Mouse (Mus musculus) limb, embryonic 13.5 days (tissue): Measurements from ENCODE around the gene Bcam. TPM values are rescaled to one million over a fixed set of nuclear protein-coding genes. Genes with fewer than 3 reads are reported as not detected.

ENCODE experiments used
- ATAC-seq: fragments of 200-750 bp; cut with Nextera tagmentation; 2 replicates; pipeline ENCODE4 v1.8.0; 2017; ENCODE audit warnings: low read depth, moderate number of reproducible peaks, moderate TSS enrichment; ENCODE audit not compliant: low FRiP score
- H3K27ac ChIP-seq: fragments of 300-500 bp; sonication (generic); 2 replicates; pipeline ENCODE4 v1.5.1; 2015; ENCODE audit warnings: inconsistent platforms, mild to moderate bottlenecking, moderate library complexity
- H3K27me3 ChIP-seq: fragments of 300-500 bp; sonication (generic); 2 replicates; pipeline ENCODE4 v1.6.1; 2015; ENCODE audit warnings: mild to moderate bottlenecking, inconsistent platforms
- H3K36me3 ChIP-seq: fragments of 300-500 bp; sonication (generic); 2 replicates; pipeline ENCODE4 v1.6.1; 2015; ENCODE audit warnings: inconsistent platforms, mild to moderate bottlenecking, moderate library complexity
- H3K4me1 ChIP-seq: fragments of 300-500 bp; sonication (generic); 2 replicates; pipeline ENCODE4 v1.6.1; 2015; ENCODE audit warnings: inconsistent platforms
- H3K4me2 ChIP-seq: fragments of 300-500 bp; sonication (generic); replicated peaks from 2 replicates; pipeline ENCODE4 v1.6.1; 2015; ENCODE audit warnings: inconsistent platforms, mild to moderate bottlenecking, moderate library complexity
- H3K4me3 ChIP-seq: fragments of 300-500 bp; sonication (generic); 2 replicates; pipeline ENCODE4 v1.5.1; 2015; ENCODE audit warnings: moderate library complexity, mild to moderate bottlenecking, inconsistent platforms
- H3K9ac ChIP-seq: fragments of 300-500 bp; sonication (generic); 2 replicates; pipeline ENCODE4 v1.6.1; 2015; ENCODE audit warnings: mild to moderate bottlenecking, inconsistent platforms
- H3K9me3 ChIP-seq: fragments of 300-500 bp; sonication (generic); 2 replicates; pipeline ENCODE4 v1.6.1; 2016; ENCODE audit warnings: inconsistent platforms
- WGBS: fragments of 180-500 bp; shearing (Covaris S2); methylation state at CpG from one replicate; pipeline ENCODE4 v1.1.7; 2015; 5-methylcytosine and 5-hydroxymethylcytosine counted together
- polyA plus RNA-seq: library from polyadenylated mRNA; unstranded; fragments of >200 nt; fragmentation: Nextera tagmentation; extraction: Ambion mirVana; gene quantifications from 2 replicates; pipeline ENCODE4 v1.2.1, GENCODE M21; 2015

Gene Bcam
- 69.0 and 72.7 TPM in 2 replicates for polyA plus RNA-seq

GRCm38 (mm10) chr7:19770984-19771391 is at the start of gene Bcam:
TSS of gene Bcam (minus strand) at chr7:19771016.
- Histone ChIP-seq H3K4me2 (peak within 1 kb of the TSS; percentile 88), H3K27ac (peak within 1 kb of the TSS; percentile 56; the same call in 1 of the 2 replicates), H3K4me3 (peak within 1 kb of the TSS; percentile 56), H3K4me1 (peaks cover 33% of the 10 kb centered on the region), H3K27me3 (0 out of 2 replicates have a peak, but pooled peaks cover 14% of the 10 kb centered on the region), H3K9me3 (no peaks in the 10 kb centered on the region), H3K9ac (peak within 1 kb of the TSS; percentile 73), H3K36me3 (peaks cover 5% of the 10 kb centered on the region; the same call in 1 of the 2 replicates)
- under 1% methylated on average over 9 of the region's 9 CpGs for WGBS
- peak; percentile 37 for ATAC-seq

- Histone ChIP-seq H3K9ac (no peak overlapping the region), H3K9me3 (peaks cover 6% of the 10 kb centered on the region; the same call in 1 of the 2 replicates), H3K4me1 (peaks cover 40% of the 10 kb centered on the region), H3K4me2 (no peak overlapping the region), H3K4me3 (no peak overlapping the region), H3K27me3 (peaks cover 58% of the 10 kb centered on the region), H3K27ac (no peak overlapping the region), H3K36me3 (no peaks in the 10 kb centered on the region)
- ATAC-seq = no peak
- 87% methylated on average over 7 of the region's 7 CpGs for WGBS
These were observed 48.1 kb upstream of the Bcam start for GRCm38 (mm10) chr7:19818875-19819274.

GRCm38 (mm10) chr7:19818440-19818839 is 47.6 kb upstream of the Bcam start:
- no peak for ATAC-seq
- H3K27me3 ChIP-seq = peaks cover 58% of the 10 kb centered on the region
- WGBS = 70% methylated on average over 5 of the region's 5 CpGs

DNA sequence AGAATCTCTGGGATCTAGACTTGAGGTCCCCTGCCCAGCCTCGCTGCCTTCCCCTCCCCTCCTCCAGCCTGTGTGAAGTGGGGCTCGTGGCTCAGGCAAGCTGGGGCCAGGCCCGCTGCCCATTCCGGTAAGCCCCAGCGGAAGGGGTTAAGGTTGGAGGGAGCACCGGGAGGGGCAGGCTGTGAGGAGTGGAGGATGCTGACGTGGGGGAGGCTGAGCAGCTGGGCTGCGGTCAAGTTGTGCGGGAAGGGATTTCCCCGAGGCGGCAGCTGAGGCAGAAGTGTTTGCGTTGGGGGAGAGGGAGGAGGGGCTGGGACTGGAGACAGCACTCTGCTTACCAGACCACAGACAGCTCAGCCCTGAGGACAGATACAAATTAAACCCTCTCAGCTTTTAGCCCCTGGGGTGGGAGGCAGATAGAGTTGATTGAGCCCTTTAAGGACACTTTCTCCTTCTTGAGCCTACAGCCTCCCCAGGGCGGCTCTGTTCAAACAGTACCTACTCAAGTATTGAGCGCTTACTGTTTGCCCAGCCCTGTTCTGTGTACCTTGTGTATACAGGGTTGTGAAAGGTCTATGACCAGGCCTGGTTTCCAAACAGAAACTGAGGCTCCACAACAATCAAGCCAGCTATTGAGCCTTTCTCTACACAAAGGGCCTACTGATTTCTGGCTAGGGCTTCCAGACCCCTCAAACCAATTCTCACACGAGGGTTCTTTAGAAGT is 46.7 kb upstream of the Bcam start:
- peaks cover 6% of the 10 kb centered on the region; the same call in 1 of the 2 replicates for H3K9me3 ChIP-seq
- H3K4me2 ChIP-seq = peak overlapping the region; percentile 77
- 7% methylated on average over 15 of the region's 15 CpGs for WGBS
- H3K27me3 ChIP-seq = peaks cover 57% of the 10 kb centered on the region
- peaks cover 30% of the 10 kb centered on the region for H3K4me1 ChIP-seq
- peak overlapping the region; percentile 53 for H3K9ac ChIP-seq
- peak; percentile 62 for ATAC-seq
- no peaks in the 10 kb centered on the region for H3K36me3 ChIP-seq
- peak overlapping the region; percentile 44; the same call in 1 of the 2 replicates for H3K27ac ChIP-seq
- H3K4me3 ChIP-seq = peak overlapping the region; percentile 49

More at GRCm38 (mm10) chr7:19818440-19818839, 47.6 kb upstream of the Bcam start:
- peaks cover 6% of the 10 kb centered on the region; the same call in 1 of the 2 replicates for H3K9me3 ChIP-seq
- H3K4me3 ChIP-seq = no peak overlapping the region
- no peaks in the 10 kb centered on the region for H3K36me3 ChIP-seq
- no peak overlapping the region for H3K27ac ChIP-seq
- no peak overlapping the region for H3K9ac ChIP-seq
- peaks cover 35% of the 10 kb centered on the region for H3K4me1 ChIP-seq
- no peak overlapping the region for H3K4me2 ChIP-seq

GRCm38 (mm10) chr7:19816224-19816771 is 45.5 kb upstream of the Bcam start:
- peak overlapping the region; percentile 61 for H3K9ac ChIP-seq
- H3K27me3 ChIP-seq = peaks cover 57% of the 10 kb centered on the region
- H3K4me2 ChIP-seq = peak overlapping the region; percentile 77
- WGBS = under 1% methylated on average over 27 of the region's 28 CpGs
- peaks cover 6% of the 10 kb centered on the region; the same call in 1 of the 2 replicates for H3K9me3 ChIP-seq
- peaks cover 28% of the 10 kb centered on the region for H3K4me1 ChIP-seq
- ATAC-seq = peak; percentile 52; the same call in 1 of the 2 replicates
- H3K4me3 ChIP-seq = peak overlapping the region; percentile 49
- peak overlapping the region; percentile 44; the same call in 1 of the 2 replicates for H3K27ac ChIP-seq
- H3K36me3 ChIP-seq = no peaks in the 10 kb centered on the region

- peaks cover 57% of the 10 kb centered on the region for H3K27me3 ChIP-seq
- 28% methylated on average over 17 of the region's 17 CpGs for WGBS
- ATAC-seq = peak; percentile 7; the same call in 1 of the 2 replicates
- H3K4me1 ChIP-seq = peaks cover 34% of the 10 kb centered on the region
- 0 out of 2 replicates have a peak overlapping the region, but pooled peaks have one; percentile 4 for H3K27ac ChIP-seq
- peaks cover 3% of the 10 kb centered on the region; the same call in 1 of the 2 replicates for H3K9me3 ChIP-seq
- peak overlapping the region; percentile 61 for H3K9ac ChIP-seq
- peak overlapping the region; percentile 77 for H3K4me2 ChIP-seq
- H3K36me3 ChIP-seq = no peaks in the 10 kb centered on the region
- peak overlapping the region; percentile 49 for H3K4me3 ChIP-seq
These were observed 44.7 kb upstream of the Bcam start for GRCm38 (mm10) chr7:19815296-19816223.

DNA sequence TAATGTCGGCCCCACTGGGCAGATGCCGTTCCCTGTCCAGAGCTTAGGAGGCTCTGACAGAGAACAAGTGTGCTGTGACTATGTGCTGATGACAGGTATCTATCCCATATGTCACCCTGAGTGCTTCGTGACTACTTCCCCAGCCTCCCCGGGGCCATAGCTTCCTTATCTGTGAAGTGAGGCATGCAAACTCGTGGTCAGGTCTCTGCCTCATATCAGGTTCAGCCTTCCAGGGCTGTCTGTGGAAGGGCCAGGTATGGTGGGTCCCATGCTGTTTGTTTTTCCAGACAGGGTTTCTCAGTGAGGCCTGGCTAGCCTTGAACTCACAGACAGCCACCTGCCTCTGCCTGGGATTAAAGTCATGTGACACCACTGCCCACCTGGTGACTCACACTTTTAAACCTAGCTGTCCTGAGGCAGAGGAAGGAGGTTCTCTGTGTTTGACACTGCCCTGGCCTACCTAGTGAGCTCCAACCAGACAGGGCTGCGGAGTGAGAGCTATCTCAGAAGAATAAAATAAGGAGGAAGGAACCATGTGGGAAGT is 42.8 kb upstream of the Bcam start:
- H3K9me3 ChIP-seq = no peaks in the 10 kb centered on the region
- H3K36me3 ChIP-seq = no peaks in the 10 kb centered on the region
- H3K9ac ChIP-seq = no peak overlapping the region
- peaks cover 64% of the 10 kb centered on the region for H3K27me3 ChIP-seq
- peaks cover 42% of the 10 kb centered on the region for H3K4me1 ChIP-seq
- H3K27ac ChIP-seq = no peak overlapping the region
- H3K4me3 ChIP-seq = no peak overlapping the region
- 77% methylated on average over 6 of the region's 6 CpGs for WGBS
- no peak for ATAC-seq
- no peak overlapping the region for H3K4me2 ChIP-seq

- WGBS = 76% methylated on average over 4 of the region's 4 CpGs
- Histone ChIP-seq H3K4me3 (no peak overlapping the region), H3K9ac (no peak overlapping the region), H3K27ac (no peak overlapping the region), H3K36me3 (no peaks in the 10 kb centered on the region), H3K27me3 (peaks cover 66% of the 10 kb centered on the region), H3K4me1 (peaks cover 42% of the 10 kb centered on the region), H3K9me3 (no peaks in the 10 kb centered on the region), H3K4me2 (no peak overlapping the region)
- ATAC-seq = no peak
These were observed 42.3 kb upstream of the Bcam start for GRCm38 (mm10) chr7:19813161-19813560.

DNA sequence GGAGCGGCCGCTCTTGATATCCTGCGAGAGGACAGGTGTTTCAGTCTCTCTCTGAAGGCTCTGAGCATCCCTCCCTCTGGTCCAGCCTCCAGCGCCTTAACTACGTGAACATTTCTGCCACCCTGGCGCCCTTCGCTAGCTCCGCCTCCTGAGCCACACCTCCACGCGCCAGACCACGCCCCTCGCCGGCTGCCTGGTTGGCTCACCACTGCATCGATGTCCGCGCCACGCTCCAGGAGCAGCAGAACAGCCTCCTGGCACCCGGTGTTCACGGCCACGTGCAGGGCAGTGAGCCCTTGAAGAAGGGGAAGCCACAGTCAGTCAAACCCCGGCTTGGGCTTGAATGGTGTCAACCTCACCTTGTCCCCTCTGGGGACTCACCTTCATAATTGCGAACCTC is 40.3 kb upstream of the Bcam start:
- ATAC-seq = no peak
- H3K4me2 ChIP-seq = peak overlapping the region; percentile 51
- H3K4me1 ChIP-seq = peaks cover 22% of the 10 kb centered on the region
- WGBS = 2% methylated on average over 22 of the region's 22 CpGs
- peaks cover 60% of the 10 kb centered on the region for H3K27me3 ChIP-seq
- no peaks in the 10 kb centered on the region for H3K36me3 ChIP-seq
- H3K9me3 ChIP-seq = no peaks in the 10 kb centered on the region
- 0 out of 2 replicates have a peak overlapping the region, but pooled peaks have one; percentile 25 for H3K9ac ChIP-seq
- H3K27ac ChIP-seq = no peak overlapping the region
- H3K4me3 ChIP-seq = peak overlapping the region; percentile 26

DNA sequence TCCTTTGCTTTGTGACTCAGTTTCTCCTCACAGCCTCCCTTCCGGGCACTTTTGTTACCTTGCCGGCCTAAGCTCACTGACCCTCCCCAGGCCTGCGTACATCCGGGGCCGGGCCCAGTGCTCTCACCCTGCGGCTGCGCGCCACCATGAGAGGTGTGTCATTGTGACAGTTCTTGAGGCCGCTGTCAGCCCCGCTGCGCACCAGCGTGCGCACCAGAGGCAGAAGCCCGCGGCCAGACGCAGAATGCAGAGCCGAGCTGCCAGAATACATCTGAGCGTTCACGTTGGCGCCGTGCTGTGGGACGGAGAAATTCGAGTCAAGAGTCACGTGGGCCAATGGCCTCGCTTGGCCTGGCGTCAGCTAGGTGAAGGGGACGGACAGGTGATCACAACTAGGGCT is 38.6 kb upstream of the Bcam start:
- Histone ChIP-seq H3K4me3 (peak overlapping the region; percentile 27), H3K27me3 (peaks cover 58% of the 10 kb centered on the region), H3K36me3 (no peaks in the 10 kb centered on the region), H3K9ac (0 out of 2 replicates have a peak overlapping the region, but pooled peaks have one; percentile 31), H3K27ac (no peak overlapping the region), H3K4me2 (peak overlapping the region; percentile 53), H3K4me1 (peaks cover 15% of the 10 kb centered on the region), H3K9me3 (no peaks in the 10 kb centered on the region)
- WGBS = 4% methylated on average over 27 of the region's 27 CpGs
- 0 out of 2 replicates have a peak, but pooled peaks have one; percentile 17 for ATAC-seq

DNA sequence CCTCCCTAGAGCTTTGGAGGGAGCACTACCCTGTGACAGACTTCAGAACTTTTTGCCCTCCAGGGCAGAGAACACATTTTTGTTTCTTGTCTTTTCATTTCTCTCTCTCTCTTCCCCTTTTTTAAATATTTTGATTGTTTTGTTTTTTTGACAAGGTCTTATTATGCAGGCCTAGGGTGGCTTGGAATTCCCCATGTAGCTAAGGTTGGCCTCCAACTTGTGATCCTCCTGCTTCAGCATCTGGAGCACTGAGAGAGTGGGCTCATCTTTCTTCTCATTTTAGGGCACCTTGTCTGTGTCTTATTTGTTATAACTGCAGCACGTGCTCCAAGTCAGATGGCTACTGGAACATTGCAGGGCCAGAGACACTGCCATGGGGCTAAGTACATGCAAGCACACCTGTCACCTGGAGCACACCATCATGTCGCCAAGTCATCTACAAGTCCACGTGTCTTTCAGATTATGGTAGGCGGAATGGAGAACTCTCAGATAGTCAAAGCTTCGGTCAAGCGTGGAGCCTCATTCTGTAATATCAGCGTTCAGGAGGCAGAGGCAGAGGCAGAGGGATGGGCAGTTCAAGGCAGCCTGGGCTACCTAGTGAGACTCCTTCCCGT is 35.6 kb upstream of the Bcam start:
- no peak for ATAC-seq

More for the DNA sequence above, 35.6 kb upstream of the Bcam start:
- H3K9ac ChIP-seq = no peak overlapping the region
- no peak overlapping the region for H3K4me2 ChIP-seq
- H3K4me3 ChIP-seq = no peak overlapping the region
- H3K36me3 ChIP-seq = no peaks in the 10 kb centered on the region
- peaks cover 43% of the 10 kb centered on the region for H3K27me3 ChIP-seq
- H3K27ac ChIP-seq = no peak overlapping the region
- WGBS = 83% methylated on average over 8 of the region's 8 CpGs
- peaks cover 15% of the 10 kb centered on the region for H3K4me1 ChIP-seq
- H3K9me3 ChIP-seq = no peaks in the 10 kb centered on the region
